Mouse (Mus musculus): ENCODE measurements around the gene Cdk17. TPM values are rescaled to one million over a fixed set of nuclear protein-coding genes. Genes with fewer than 3 reads are reported as not detected.
A peak's percentile ranks its signal among the peaks of the same experiment; 100 is the strongest.

Gene Cdk17
- total RNA-seq, 2 experiments from 2014 or later, result 5.4 to 6.1 TPM

DNA sequence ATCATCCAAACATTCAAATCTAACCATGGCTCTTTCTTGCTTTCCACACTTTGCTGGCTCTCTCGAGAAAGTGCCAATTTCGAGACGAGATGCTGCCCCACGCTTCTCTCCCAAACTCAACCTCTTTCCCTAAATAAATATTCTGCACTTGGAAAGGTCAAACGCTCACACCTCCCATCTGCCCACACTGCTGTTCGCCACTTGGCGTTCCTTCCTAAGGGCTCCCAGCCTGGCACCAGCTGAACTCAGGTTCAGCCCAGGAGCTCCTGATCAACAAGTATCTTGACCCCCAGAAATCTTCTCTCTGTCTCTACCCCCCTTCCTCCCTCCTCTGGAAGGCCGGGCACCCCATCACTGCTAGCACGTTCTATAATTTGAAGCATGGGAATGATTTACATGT is 116.2 kb downstream of the Cdk17 start:
- intact Hi-C loops (cut with DNase I), result no loop called here
- Histone ChIP-seq H3K27ac (peak overlapping the region; percentile 74), H3K4me3 (peak overlapping the region; percentile 69)
- DNase-seq, result peak; percentile 30
- no peak for TF ChIP-seq CTCF (IDR thresholded peaks at IDR 0.05)

DNA sequence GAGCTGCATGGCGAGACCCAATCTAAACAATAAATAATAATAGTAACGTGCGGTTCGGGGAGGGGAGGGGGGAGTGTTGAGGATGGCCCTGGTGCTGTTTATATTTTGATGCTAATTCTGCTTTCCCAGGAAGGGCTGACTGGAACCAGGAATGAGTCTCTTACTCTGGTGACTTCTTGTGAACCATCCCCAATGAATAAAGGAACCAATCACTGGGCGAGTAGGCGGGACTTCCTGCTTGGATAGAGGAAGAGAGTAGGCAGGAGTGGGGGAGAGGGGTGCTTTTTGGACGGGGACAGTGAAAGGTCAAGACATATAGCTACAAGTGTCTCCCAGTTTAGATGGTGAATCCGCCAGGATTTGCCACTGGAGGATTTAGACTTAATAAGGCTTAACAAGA is 117.7 kb downstream of the Cdk17 start:
- intact Hi-C loops (cut with DNase I), result no loop called here
- Histone ChIP-seq H3K4me3 (no peak overlapping the region), H3K27ac (peak overlapping the region; percentile 20; the same call in 1 of the 2 replicates)
- DNase-seq, result no peak
- no peak for TF ChIP-seq CTCF (IDR thresholded peaks at IDR 0.05)

DNA sequence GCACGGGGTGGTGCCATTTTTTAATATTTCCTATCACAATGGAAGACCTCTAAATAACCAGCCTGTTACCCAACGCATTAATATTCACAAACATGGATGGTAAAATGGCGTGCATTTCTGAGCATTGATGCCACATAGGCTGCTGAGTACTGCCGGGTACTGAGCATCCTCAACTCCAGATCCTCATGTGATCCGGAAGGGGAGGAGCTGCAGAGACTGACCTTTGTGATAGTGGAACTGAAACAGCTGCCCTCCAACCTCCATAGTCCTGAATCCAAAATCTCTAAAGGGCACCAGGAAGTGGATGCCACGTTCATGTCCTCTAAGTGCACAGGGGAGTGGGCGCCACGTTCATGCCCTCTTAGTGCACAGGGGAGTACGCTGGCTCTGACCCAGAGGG is 118.4 kb downstream of the Cdk17 start:
- Histone ChIP-seq H3K4me3 (no peak overlapping the region), H3K27ac (no peak overlapping the region; the same call in 1 of the 2 replicates)
- no peak for DNase-seq
- no peak for TF ChIP-seq CTCF (IDR thresholded peaks at IDR 0.05)
- intact Hi-C loops (cut with DNase I), result no loop called here

DNA sequence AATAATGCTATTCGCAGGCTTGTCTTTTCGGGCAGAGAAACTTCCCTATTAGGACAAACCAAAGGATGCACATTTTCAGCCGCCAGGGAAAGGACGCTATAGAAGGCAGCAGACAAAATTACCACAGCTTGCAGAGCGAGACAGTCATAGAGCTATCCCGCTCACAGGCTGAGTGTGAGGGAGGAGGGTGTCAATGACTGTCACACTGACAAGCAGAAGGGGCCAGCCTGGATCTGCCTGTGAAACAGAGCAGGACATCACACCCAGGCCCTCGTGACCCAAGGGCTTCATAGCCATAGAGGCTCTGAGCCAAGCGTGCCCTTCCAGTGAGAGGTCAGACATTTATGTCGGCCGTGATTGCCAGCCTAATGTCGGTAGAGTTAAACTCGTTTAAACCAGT is 119.9 kb downstream of the Cdk17 start:
- no peak for DNase-seq
- intact Hi-C loops (cut with DNase I), result loop anchor here (10.0 kb wide), 1 partner anchor 206 kb away; no protein-coding TSS in a partner anchor
- Histone ChIP-seq H3K4me3 (no peak overlapping the region), H3K27ac (peak overlapping the region; percentile 40)
- no peak for TF ChIP-seq CTCF (IDR thresholded peaks at IDR 0.05)

DNA sequence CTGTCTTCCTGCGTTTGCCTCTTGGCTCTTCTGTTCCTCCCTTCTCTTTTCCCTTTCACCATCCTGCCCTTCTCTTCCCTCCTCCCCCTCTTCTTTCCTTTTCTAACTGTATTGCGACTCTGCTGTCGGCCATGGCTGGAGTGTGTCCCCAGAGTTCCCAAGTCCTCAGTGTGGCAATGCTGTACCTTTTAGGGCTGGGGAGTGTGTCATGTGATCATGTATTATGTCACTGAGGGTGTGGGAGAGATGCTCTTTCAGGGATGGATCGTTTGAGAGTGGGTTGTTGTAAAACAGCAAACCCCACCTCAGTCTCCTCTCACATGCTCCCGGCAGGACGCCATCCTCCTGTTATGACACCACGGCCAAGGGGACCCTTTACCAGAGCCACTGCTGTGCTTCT is 120.4 kb downstream of the Cdk17 start:
- Histone ChIP-seq H3K4me3 (no peak overlapping the region), H3K27ac (peak overlapping the region; percentile 77; the same call in 1 of the 2 replicates)
- no peak for TF ChIP-seq CTCF (IDR thresholded peaks at IDR 0.05)
- no peak for DNase-seq
- intact Hi-C loops (cut with DNase I), result loop anchor here (10.0 kb wide), 1 partner anchor 206 kb away; no protein-coding TSS in a partner anchor

DNA sequence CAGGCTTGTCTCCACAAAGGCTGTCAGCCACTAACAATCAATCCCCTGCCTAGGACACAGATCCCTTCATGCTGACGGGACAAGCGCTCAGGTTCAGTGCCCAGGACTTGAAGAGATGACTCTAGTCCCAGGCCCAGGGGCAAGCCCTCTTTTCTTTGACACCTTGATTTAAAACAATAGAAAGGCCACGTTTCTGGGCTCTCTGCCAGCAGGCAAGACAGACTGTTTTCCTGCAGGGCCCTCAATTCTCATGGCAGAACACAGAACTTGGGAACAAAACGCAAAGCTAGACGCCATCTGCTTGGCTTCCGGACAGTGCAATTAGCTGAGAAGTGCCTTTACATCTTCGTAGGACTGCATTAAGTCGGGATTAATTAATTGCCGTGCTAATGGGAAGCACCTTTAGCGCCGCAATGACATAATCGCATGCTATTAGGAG is 121.9 kb downstream of the Cdk17 start:
- Histone ChIP-seq H3K27ac (peak overlapping the region; percentile 77), H3K4me3 (no peak overlapping the region)
- peak; percentile 57 for DNase-seq
- TF ChIP-seq CTCF (IDR thresholded peaks at IDR 0.05), result no peak
- intact Hi-C loops (cut with DNase I), result loop anchor here (10.0 kb wide), 1 partner anchor 208 kb away; no protein-coding TSS in a partner anchor

DNA sequence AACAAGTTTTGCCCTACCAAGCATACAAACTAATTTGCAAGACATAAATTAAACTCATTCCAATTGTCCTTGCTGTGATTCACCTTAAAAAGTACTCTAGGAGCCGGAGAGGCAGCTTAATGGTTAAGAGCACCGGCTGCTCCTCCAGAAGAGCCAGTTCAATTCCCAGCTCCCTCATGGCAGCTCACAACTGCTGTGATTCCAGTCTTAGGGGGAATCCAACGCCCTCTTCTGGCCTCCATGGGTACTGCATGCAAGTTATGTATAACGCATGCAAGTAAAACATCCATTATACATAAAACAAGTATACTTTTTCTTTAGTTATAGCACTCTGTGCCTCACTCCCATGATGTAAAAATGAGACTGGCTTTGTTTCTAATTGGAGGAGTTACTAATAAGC is 122.6 kb downstream of the Cdk17 start:
- peak; percentile 64 for TF ChIP-seq CTCF (IDR thresholded peaks at IDR 0.05)
- Histone ChIP-seq H3K27ac (peak overlapping the region; percentile 77), H3K4me3 (no peak overlapping the region; the same call in 1 of the 2 replicates)
- intact Hi-C loops (cut with DNase I), result loop anchor here (10.0 kb wide), 1 partner anchor 208 kb away; no protein-coding TSS in a partner anchor
- DNase-seq, result no peak

DNA sequence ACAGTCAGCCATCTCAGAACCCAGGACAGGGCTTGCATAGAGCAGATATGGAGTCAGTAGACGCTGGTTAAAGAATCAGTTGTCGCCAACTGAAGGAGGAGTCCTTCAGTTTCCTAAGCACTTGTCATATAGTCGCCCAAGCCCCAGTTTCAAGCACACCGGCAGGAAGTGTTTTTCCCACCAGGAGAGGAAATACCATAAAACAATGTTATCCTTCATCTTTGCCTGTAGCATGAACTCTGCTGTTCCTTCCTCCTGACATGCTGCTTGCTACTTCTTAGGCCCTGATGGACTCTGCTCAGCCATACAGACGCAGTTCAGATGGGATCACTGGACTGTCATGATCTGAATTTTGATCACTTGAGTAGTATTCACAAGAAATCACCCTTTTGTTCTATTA is 124.8 kb downstream of the Cdk17 start:
- intact Hi-C loops (cut with DNase I), result loop anchor here (10.0 kb wide), 1 partner anchor 211 kb away; no protein-coding TSS in a partner anchor

DNA sequence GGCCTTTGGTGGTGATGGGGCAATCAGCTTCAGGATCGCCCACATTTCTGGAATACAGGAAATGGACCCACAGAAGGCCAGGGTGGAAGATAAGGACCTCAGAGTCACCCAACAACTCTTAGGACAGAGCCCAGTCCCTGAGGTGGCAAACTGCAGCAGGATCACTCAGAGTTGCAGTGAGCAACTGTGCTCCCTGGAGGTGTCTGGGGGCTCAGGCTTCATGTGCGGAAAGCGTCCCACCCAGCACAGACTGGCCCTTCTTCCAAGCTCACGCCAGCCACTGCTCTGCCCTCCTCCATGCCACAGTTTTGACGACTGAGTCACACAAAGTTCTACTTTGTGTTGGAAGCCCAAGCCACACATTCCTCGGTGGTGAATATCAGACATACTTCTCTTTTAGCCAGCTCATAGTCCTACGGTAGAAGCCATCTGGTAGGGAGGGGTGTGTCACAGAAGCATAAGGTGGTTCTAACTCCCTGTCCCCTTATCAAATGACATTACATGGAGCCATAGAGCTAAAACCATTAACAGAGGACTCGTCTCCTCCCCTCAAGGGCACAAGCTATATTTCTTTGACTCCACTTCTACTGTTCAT is 127.0 kb downstream of the Cdk17 start:
- DNase-seq, result no peak
- Histone ChIP-seq H3K27ac (peak overlapping the region; percentile 77), H3K4me3 (no peak overlapping the region)
- intact Hi-C loops (cut with DNase I), result loop anchor here (10.0 kb wide), 1 partner anchor 213 kb away; no protein-coding TSS in a partner anchor
- TF ChIP-seq CTCF (IDR thresholded peaks at IDR 0.05), result no peak

More for the DNA sequence above, 124.8 kb downstream of the Cdk17 start:
- peak overlapping the region; percentile 77 for H3K27ac ChIP-seq
- peak overlapping the region; percentile 9; the same call in 1 of the 2 replicates for H3K4me3 ChIP-seq
- no peak for DNase-seq
- no peak for TF ChIP-seq CTCF (IDR thresholded peaks at IDR 0.05)

DNA sequence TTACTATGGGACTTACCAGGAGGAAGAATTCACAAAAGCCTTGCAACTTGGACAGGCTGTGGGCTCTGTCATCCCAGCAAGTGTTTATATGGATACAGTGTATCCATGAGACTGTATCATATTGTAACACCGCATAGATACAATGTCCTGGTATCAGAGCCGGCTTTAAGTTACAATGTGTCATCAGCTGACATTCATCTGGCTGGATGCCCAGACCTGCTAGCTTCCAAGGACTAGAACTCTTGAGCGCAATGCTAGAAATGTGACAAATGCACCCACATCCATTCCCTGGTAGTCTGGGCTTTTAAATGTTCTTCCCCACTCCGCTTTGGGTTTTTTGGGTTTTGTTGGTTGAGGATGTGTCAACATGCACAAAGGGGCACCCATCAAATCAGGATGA is 127.7 kb downstream of the Cdk17 start:
- no peak for TF ChIP-seq CTCF (IDR thresholded peaks at IDR 0.05)
- Histone ChIP-seq H3K27ac (peak overlapping the region; percentile 77), H3K4me3 (no peak overlapping the region)
- DNase-seq, result peak; percentile 33
- intact Hi-C loops (cut with DNase I), result loop anchor here (10.0 kb wide), 1 partner anchor 214 kb away; no protein-coding TSS in a partner anchor

DNA sequence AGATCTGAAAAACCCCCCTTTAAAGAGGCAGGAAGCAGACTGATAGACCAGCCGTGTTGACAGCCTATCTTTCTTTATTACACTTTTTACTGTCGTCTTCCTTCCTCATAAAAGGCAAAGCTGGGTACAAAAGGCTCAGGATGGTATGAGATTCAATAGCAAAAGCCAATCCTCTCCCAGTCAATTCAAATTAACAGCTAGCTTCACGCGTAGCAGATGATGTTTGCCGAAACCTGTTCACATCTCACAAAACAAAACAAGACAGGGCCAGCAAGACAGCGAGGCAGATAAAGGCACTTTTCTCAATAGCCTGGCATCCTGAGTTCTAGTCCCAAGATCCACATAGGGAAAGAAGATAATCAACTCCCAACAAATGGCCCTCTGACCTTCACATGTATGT is 128.7 kb downstream of the Cdk17 start:
- no peak for DNase-seq
- intact Hi-C loops (cut with DNase I), result loop anchor here (10.0 kb wide), 1 partner anchor 215 kb away; no protein-coding TSS in a partner anchor
- no peak for TF ChIP-seq CTCF (IDR thresholded peaks at IDR 0.05)
- no peak overlapping the region for H3K4me3 ChIP-seq
- peak overlapping the region; percentile 77 for H3K27ac ChIP-seq

DNA sequence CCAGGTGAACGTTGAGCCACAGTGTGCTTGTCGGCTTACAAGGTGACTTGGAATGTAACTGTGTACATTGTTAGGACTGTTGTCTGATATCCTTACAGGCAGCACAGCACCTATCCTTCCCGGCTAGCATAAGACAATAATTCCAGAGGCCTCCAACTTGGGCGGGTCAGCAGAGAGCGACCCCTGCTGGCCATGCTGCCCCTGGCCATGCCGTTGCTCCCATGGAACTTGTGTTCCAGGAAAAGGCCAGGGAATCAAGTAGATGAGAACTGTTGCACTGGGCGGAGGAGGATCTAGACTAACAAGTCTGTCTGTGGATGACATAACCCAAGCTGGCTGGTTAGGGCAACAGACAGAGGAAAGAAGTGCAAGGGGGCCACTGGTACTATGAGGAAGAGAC is 130.7 kb downstream of the Cdk17 start:
- H3K27ac ChIP-seq, result peak overlapping the region; percentile 76
- intact Hi-C loops (cut with DNase I), result loop anchor here (1.0 to 5.0 kb wide), 4 partner anchors 46 to 181 kb away; partner anchors contain the start of gene Cdk17
- H3K4me3 ChIP-seq, result peak overlapping the region; percentile 16
- peak; percentile 84 for TF ChIP-seq CTCF (IDR thresholded peaks at IDR 0.05)
- DNase-seq, result peak; percentile 71

DNA sequence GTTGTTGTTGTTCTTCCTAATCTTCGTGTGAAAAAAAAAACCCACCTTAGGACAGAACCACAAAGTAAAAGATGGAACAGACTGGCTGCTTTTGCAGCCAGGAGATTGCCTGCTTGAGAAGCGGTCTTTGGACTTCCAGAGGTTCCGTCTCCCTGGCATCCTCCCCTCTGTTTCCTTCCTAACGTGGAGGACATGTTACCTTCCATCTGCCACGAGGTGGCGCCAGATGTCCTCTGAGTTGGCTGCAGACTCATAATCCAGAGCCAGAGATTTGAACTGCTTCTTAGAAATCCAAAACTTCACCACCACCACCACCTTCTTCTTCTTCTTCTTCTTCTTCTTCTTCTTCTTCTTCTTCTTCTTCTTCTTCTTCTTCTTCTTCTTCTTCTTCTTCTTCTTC is 131.2 kb downstream of the Cdk17 start:
- DNase-seq, result peak; percentile 89
- TF ChIP-seq CTCF (IDR thresholded peaks at IDR 0.05), result peak; percentile 76
- intact Hi-C loops (cut with DNase I), result loop anchor here (1.0 to 5.0 kb wide), 4 partner anchors 45 to 180 kb away; partner anchors contain the start of gene Cdk17
- Histone ChIP-seq H3K4me3 (peak overlapping the region; percentile 16), H3K27ac (peak overlapping the region; percentile 76)

Measured in gastrocnemius, adult 2 months (tissue).